Mouse (Mus musculus) thymus, adult 2 months (tissue): ENCODE data around the gene Il17rc.
A peak's percentile ranks its signal among the peaks of the same experiment; 100 is the strongest.

Experiments used
- CTCF ChIP-seq: fragments of 200-500 bp; IDR thresholded peaks from 2 replicates; pipeline ENCODE4 v1.5.1; 2012; ENCODE audit warnings: mild to moderate bottlenecking, control low read depth, low read length, moderate library complexity, borderline replicate concordance; ENCODE audit not compliant: control insufficient read depth, poor library complexity, insufficient read depth; ENCODE audit errors: extremely low read depth
- POLR2A ChIP-seq: fragments of 200-500 bp; IDR thresholded peaks from 2 replicates; pipeline ENCODE4 v1.6.1; 2012; ENCODE audit warnings: mild to moderate bottlenecking, low read length, control low read depth, moderate library complexity; ENCODE audit not compliant: control insufficient read depth, poor library complexity, insufficient read depth; ENCODE audit errors: extremely low read depth

- TF ChIP-seq POLR2A = peak; percentile 25; the same call in 1 of the 2 replicates
- TF ChIP-seq CTCF = no peak
Observed at GRCm38 (mm10) chr6:113483100-113483615, 11.9 kb downstream of the Il17rc start, which contains the start of gene Creld1.
